14 mouse cellular contexts compared by ENCODE assay signal in genomic region chr11:72082601-72083000, GRCm38 (mm10).
"Had no signal": no experiment of that assay in that cellular context is flagged by ENCODE, and none has a peak within 500 bp of the region (broad histone marks: within the 10 kb centered on the region; RNA-seq: fewer than 3 reads in every experiment).

No protein-coding gene starts in this region.

- H3K27me3 ChIP-seq: intestine, embryonic 15.5 days; limb, embryonic 12.5 days; midbrain, embryonic 15.5 days; neural tube, embryonic 12.5 days; stomach, embryonic 15.5 days had no signal

- H3K9ac ChIP-seq: intestine, embryonic 15.5 days; limb, embryonic 12.5 days; liver, embryonic 14.5 days; midbrain, embryonic 15.5 days; neural tube, embryonic 12.5 days; stomach, embryonic 15.5 days had no signal

- H3K9me3 ChIP-seq: intestine, embryonic 15.5 days; limb, embryonic 12.5 days; midbrain, embryonic 10.5 days; midbrain, embryonic 15.5 days; neural tube, embryonic 12.5 days; stomach, embryonic 15.5 days had no signal

- H3K36me3 ChIP-seq: intestine, embryonic 15.5 days; limb, embryonic 12.5 days; midbrain, embryonic 10.5 days; midbrain, embryonic 15.5 days; neural tube, embryonic 12.5 days; stomach, embryonic 15.5 days had no signal

- H3K27ac ChIP-seq: intestine, embryonic 15.5 days; layer of hippocampus, adult 2 months; limb, embryonic 12.5 days; liver, embryonic 14.5 days; midbrain, embryonic 10.5 days; midbrain, embryonic 15.5 days; neural tube, embryonic 12.5 days; stomach, embryonic 15.5 days had no signal

- H3K4me3 ChIP-seq: intestine, embryonic 15.5 days; layer of hippocampus, adult 2 months; limb, embryonic 12.5 days; midbrain, embryonic 10.5 days; midbrain, embryonic 15.5 days; neural tube, embryonic 12.5 days; stomach, embryonic 15.5 days had no signal

- ATAC-seq: intestine, embryonic 15.5 days; midbrain, embryonic 15.5 days had no signal

- DNase-seq: kidney, adult 18-20 months; kidney, postnatal 10 days; kidney, postnatal 4 days; retina, postnatal 1 day; thymus, adult 2 months; thymus, postnatal 36 days had no signal

- H3K4me2 ChIP-seq: intestine, embryonic 15.5 days; limb, embryonic 12.5 days; midbrain, embryonic 15.5 days; neural tube, embryonic 12.5 days; stomach, embryonic 15.5 days had no signal
